Mouse (Mus musculus) MEL (cell line): ENCODE data around the gene Sorl1. TPM values are rescaled to one million over a fixed set of nuclear protein-coding genes. Genes with fewer than 3 reads are reported as not detected.

Experiments
- DNase-seq: peaks from one replicate; pipeline ENCODE4 v3.0.0; 2011; ENCODE audit warnings: low read depth, low spot score
- H3K27ac ChIP-seq: 2 replicates; pipeline ENCODE4 v1.5.1; 2012; ENCODE audit warnings: low read depth, mild to moderate bottlenecking, control low read depth, low read length, moderate library complexity; ENCODE audit not compliant: control insufficient read depth
- H3K27me3 ChIP-seq, 2 experiments: fragments of 150-350 bp in 1 of 2; sonication (generic) in 1 of 2; 2 replicates each; pipeline ENCODE4 v1.6.1; 2012; ENCODE audit warnings: low read length in 2 of 2, mild to moderate bottlenecking in 2 of 2, improper control_type of control experiment in 1 of 2, moderate library complexity in 1 of 2; ENCODE audit not compliant: insufficient read depth in 2 of 2, control insufficient read depth in 1 of 2
- H3K36me3 ChIP-seq, 2 experiments: 2 replicates each; pipeline ENCODE4 v1.6.1; 2012 to 2014; ENCODE audit warnings: low read length in 2 of 2, improper control_type of control experiment in 1 of 2, inconsistent platforms in 1 of 2, mild to moderate bottlenecking in 1 of 2; ENCODE audit not compliant: insufficient read depth in 2 of 2, control insufficient read depth in 1 of 2
- H3K4me1 ChIP-seq, 2 experiments: fragments of 150-350 bp in 1 of 2; sonication (generic) in 1 of 2; 2 replicates each; pipeline ENCODE4 v1.6.1; 2012; ENCODE audit warnings: low read length in 2 of 2, improper control_type of control experiment in 1 of 2, mild to moderate bottlenecking in 1 of 2; ENCODE audit not compliant: insufficient read depth in 2 of 2, control insufficient read depth in 1 of 2
- H3K4me3 ChIP-seq, 2 experiments: fragments of 150-350 bp in 1 of 2; sonication (generic) in 1 of 2; 2 replicates each; pipeline ENCODE4 v1.5.1; 2012; ENCODE audit warnings: low read depth in 2 of 2, low read length in 2 of 2, mild to moderate bottlenecking in 2 of 2, moderate library complexity in 2 of 2, control low read depth in 1 of 2, improper control_type of control experiment in 1 of 2; ENCODE audit not compliant: control insufficient read depth in 1 of 2, insufficient read depth in 1 of 2
- H3K79me2 ChIP-seq: 2 replicates; pipeline ENCODE4 v1.6.1; 2012; ENCODE audit warnings: mild to moderate bottlenecking, low read length, moderate library complexity; ENCODE audit not compliant: control insufficient read depth, poor library complexity, insufficient read depth
- H3K9ac ChIP-seq: 2 replicates; pipeline ENCODE4 v1.6.1; 2012; ENCODE audit warnings: low read depth, mild to moderate bottlenecking, control low read depth, low read length, moderate library complexity; ENCODE audit not compliant: control insufficient read depth, poor library complexity, severe bottlenecking
- H3K9me3 ChIP-seq: fragments of 150-350 bp; sonication (generic); replicated peaks from 2 replicates; pipeline ENCODE4 v1.6.1; 2012; ENCODE audit warnings: mild to moderate bottlenecking, low read length, improper control_type of control experiment, moderate library complexity; ENCODE audit not compliant: insufficient read depth
- BHLHE40 ChIP-seq: IDR thresholded peaks from 2 replicates; pipeline ENCODE4 v1.6.1; 2012; ENCODE audit warnings: low read depth, mild to moderate bottlenecking, inconsistent platforms, low read length, improper control_type of control experiment, borderline replicate concordance
- CHD2 ChIP-seq: IDR thresholded peaks from 2 replicates; pipeline ENCODE4 v1.6.1; 2011; ENCODE audit warnings: low read length, improper control_type of control experiment
- EP300 ChIP-seq, 2 experiments: IDR thresholded peaks; 2 replicates each; pipeline ENCODE4 v1.6.1; 2011; ENCODE audit warnings: improper control_type of control experiment in 2 of 2, low read length in 2 of 2, low read depth in 1 of 2, mild to moderate bottlenecking in 1 of 2
- GATA1 ChIP-seq: IDR thresholded peaks from 2 replicates; pipeline ENCODE4 v1.6.1; 2011; ENCODE audit warnings: low read depth, low read length, improper control_type of control experiment
- HCFC1 ChIP-seq: IDR thresholded peaks from 2 replicates; pipeline ENCODE4 v1.6.1; 2012; ENCODE audit warnings: low read depth, mild to moderate bottlenecking, inconsistent platforms, low read length, improper control_type of control experiment, moderate library complexity
- JUND ChIP-seq: IDR thresholded peaks from 2 replicates; pipeline ENCODE4 v1.6.1; 2011; ENCODE audit warnings: low read depth, mild to moderate bottlenecking, improper control_type of control experiment, low read length
- KAT2A ChIP-seq: conservative IDR thresholded peaks from 2 replicates; pipeline ENCODE4 v1.6.1; 2012; ENCODE audit warnings: low read depth, low read length, improper control_type of control experiment, inconsistent platforms
- MYC ChIP-seq: IDR thresholded peaks from 2 replicates; pipeline ENCODE4 v1.6.1; 2011; ENCODE audit warnings: low read depth, mild to moderate bottlenecking, low read length, improper control_type of control experiment, moderate library complexity
- NELFE ChIP-seq: IDR thresholded peaks from 2 replicates; pipeline ENCODE4 v1.6.1; 2011; ENCODE audit warnings: low read depth, low read length, improper control_type of control experiment
- POLR2A ChIP-seq, 2 experiments: IDR thresholded peaks; 2 replicates each; pipeline ENCODE4 v1.6.1; 2011 to 2012; ENCODE audit warnings: low read length in 2 of 2, mild to moderate bottlenecking in 2 of 2, control low read depth in 1 of 2, improper control_type of control experiment in 1 of 2, low read depth in 1 of 2, moderate library complexity in 1 of 2; ENCODE audit not compliant: control insufficient read depth in 1 of 2, insufficient read depth in 1 of 2, poor library complexity in 1 of 2
- POLR2AphosphoS5 ChIP-seq: IDR thresholded peaks from 2 replicates; pipeline ENCODE4 v1.6.1; 2012; ENCODE audit warnings: low read depth, borderline replicate concordance, mild to moderate bottlenecking, inconsistent platforms, low read length, moderate library complexity, mixed read lengths
- RAD21 ChIP-seq: IDR thresholded peaks from 2 replicates; pipeline ENCODE4 v1.6.1; 2011; ENCODE audit warnings: mild to moderate bottlenecking, low read depth, low read length, improper control_type of control experiment
- TAL1 ChIP-seq: IDR thresholded peaks from 2 replicates; pipeline ENCODE4 v1.6.1; 2012; ENCODE audit warnings: mild to moderate bottlenecking, inconsistent platforms, low read length, moderate library complexity, mixed read lengths
- TBP ChIP-seq: IDR thresholded peaks from 2 replicates; pipeline ENCODE4 v1.8.0; 2011; ENCODE audit warnings: low read depth, low read length, improper control_type of control experiment
- TCF12 ChIP-seq: IDR thresholded peaks from 2 replicates; pipeline ENCODE4 v1.6.1; 2014; ENCODE audit warnings: low read depth, mild to moderate bottlenecking, inconsistent platforms, low read length, improper control_type of control experiment, moderate library complexity
- UBTF ChIP-seq: IDR thresholded peaks from 2 replicates; pipeline ENCODE4 v1.6.1; 2012; ENCODE audit warnings: low read depth, mild to moderate bottlenecking, inconsistent platforms, low read length, improper control_type of control experiment, moderate library complexity, borderline replicate concordance; ENCODE audit not compliant: insufficient read depth
- USF1 ChIP-seq: IDR thresholded peaks from 2 replicates; pipeline ENCODE4 v1.6.1; 2014; ENCODE audit warnings: low read depth, mild to moderate bottlenecking, inconsistent platforms, low read length, improper control_type of control experiment, moderate library complexity
- USF2 ChIP-seq, 2 experiments: IDR thresholded peaks; 2 replicates each; pipeline ENCODE4 v1.6.1; 2011 to 2012; ENCODE audit warnings: improper control_type of control experiment in 2 of 2, low read length in 2 of 2, borderline replicate concordance in 1 of 2, inconsistent platforms in 1 of 2, low read depth in 1 of 2, mild to moderate bottlenecking in 1 of 2; ENCODE audit not compliant: insufficient read depth in 1 of 2
- ZC3H11A ChIP-seq: IDR thresholded peaks from 2 replicates; pipeline ENCODE4 v1.6.1; 2012; ENCODE audit warnings: low read depth, mild to moderate bottlenecking, inconsistent platforms, low read length, improper control_type of control experiment
- ZKSCAN1 ChIP-seq: IDR thresholded peaks from 2 replicates; pipeline ENCODE4 v1.6.1; 2012; ENCODE audit warnings: low read depth, mild to moderate bottlenecking, inconsistent platforms, low read length, improper control_type of control experiment, moderate library complexity
- polyA plus RNA-seq, 2 experiments: library from polyadenylated mRNA; stranded (reverse) in 1 of 2; unstranded in 1 of 2; fragments of >175 nt in 1 of 2; fragments of >200 nt in 1 of 2; gene quantifications; 2 replicates each; pipeline versions ENCODE4 v1.2.1 to v1.2.4; 2012; ENCODE audit warnings: low replicate concordance in 2 of 2, low read depth in 1 of 2; ENCODE audit not compliant: insufficient read length in 2 of 2, insufficient read depth in 1 of 2, missing spikeins in 1 of 2
- total RNA-seq: library from RNA; depleted of rRNA; stranded (reverse); fragments of 300-350 nt; gene quantifications from 2 replicates; pipeline ENCODE4 v1.2.3, GENCODE M21; 2012

Gene Sorl1
- total and polyA plus RNA-seq, 3 experiments, result not detected

DNA sequence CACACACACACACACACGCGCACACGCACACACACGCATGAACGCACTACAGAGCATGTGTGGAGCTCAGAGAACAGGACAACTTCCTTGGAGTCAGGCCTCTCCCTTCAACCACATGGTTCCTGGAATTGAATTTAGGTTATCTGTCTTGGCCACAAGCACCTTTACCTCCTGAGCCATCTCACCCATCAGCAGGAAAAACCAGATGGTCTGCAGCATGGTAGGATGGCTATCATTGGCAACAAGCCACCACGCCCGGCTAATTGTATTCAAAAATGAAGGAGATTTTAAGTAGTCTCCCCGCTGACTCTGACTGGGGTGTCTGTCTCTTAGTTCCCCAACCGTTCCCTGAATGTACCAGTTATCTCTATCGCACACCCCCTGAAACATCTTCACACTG is 17.0 kb downstream of the Sorl1 start:
- TF ChIP-seq KAT2A (no peak), ZC3H11A (no peak), UBTF (no peak), JUND (no peak), POLR2A (IDR thresholded peaks at IDR 0.05; ENCODE audit: control insufficient read depth in 1 of 2, insufficient read depth in 1 of 2, low read depth in 1 of 2, low read length in 2 of 2, poor library complexity in 1 of 2) (no peak), CHD2 (no peak), BHLHE40 (no peak), HCFC1 (no peak), TBP (no peak), USF2 (IDR thresholded peaks at IDR 0.05; ENCODE audit: borderline replicate concordance in 1 of 2, insufficient read depth in 1 of 2, low read depth in 1 of 2, low read length in 2 of 2) (no peak)
- H3K27me3 ChIP-seq, result no peaks in the 10 kb centered on the region
- no peaks in the 10 kb centered on the region for H3K36me3 ChIP-seq
- no peak overlapping the region for H3K9ac ChIP-seq
- no peak overlapping the region for H3K27ac ChIP-seq
- no peak for DNase-seq
- H3K79me2 ChIP-seq, result no peaks in the 10 kb centered on the region
- H3K4me3 ChIP-seq, result no peak overlapping the region
- H3K9me3 ChIP-seq, result no peaks in the 10 kb centered on the region
- no peaks in the 10 kb centered on the region for H3K4me1 ChIP-seq

DNA sequence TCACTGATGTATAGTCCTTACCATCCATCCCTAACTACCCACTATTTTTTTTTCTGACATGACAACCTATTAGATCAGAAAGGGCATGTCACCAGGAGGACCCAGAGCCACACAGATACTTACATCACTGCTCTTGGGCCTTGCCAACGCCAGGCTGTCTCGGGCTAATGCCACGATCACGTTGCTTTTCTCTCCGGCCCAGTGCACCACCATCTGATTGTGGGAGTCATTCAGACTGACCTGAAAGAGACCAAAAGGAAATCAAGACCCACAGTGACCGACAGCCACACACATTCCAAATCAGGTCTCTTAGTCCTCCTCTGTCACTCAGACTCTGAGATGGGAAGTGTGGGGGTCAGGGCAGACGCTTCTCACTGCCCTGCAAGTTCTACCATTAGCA is 17.8 kb downstream of the Sorl1 start:
- TF ChIP-seq BHLHE40 (no peak), HCFC1 (no peak), ZC3H11A (no peak), ZKSCAN1 (no peak), POLR2A (IDR thresholded peaks at IDR 0.05; ENCODE audit: control insufficient read depth in 1 of 2, insufficient read depth in 1 of 2, low read depth in 1 of 2, low read length in 2 of 2, poor library complexity in 1 of 2) (no peak), NELFE (no peak), TCF12 (no peak), MYC (no peak), USF1 (no peak), KAT2A (no peak), TBP (no peak), POLR2AphosphoS5 (no peak), GATA1 (no peak), TAL1 (no peak), RAD21 (no peak), USF2 (IDR thresholded peaks at IDR 0.05; ENCODE audit: borderline replicate concordance in 1 of 2, insufficient read depth in 1 of 2, low read depth in 1 of 2, low read length in 2 of 2) (no peak), EP300 (IDR thresholded peaks at IDR 0.05; ENCODE audit: low read depth in 1 of 2, low read length in 2 of 2) (no peak)

More for the DNA sequence above, 17.8 kb downstream of the Sorl1 start:
- Histone ChIP-seq H3K36me3 (no peaks in the 10 kb centered on the region), H3K27ac (no peak overlapping the region), H3K27me3 (no peaks in the 10 kb centered on the region), H3K4me3 (no peak overlapping the region), H3K9ac (no peak overlapping the region), H3K4me1 (no peaks in the 10 kb centered on the region), H3K9me3 (no peaks in the 10 kb centered on the region), H3K79me2 (no peaks in the 10 kb centered on the region)
- no peak for DNase-seq
